Mouse (Mus musculus) adrenal gland, postnatal 25 days (tissue): ENCODE measurements around the gene Mgat4a. TPM values are rescaled to one million over a fixed set of nuclear protein-coding genes. Genes with fewer than 3 reads are reported as not detected.

Experiments used
- total RNA-seq: library from RNA; stranded (reverse); gene quantifications from 2 replicates; pipeline ENCODE4 v1.2.3, GENCODE M21; 2021

Mgat4a gene
- total RNA-seq, 1 experiment from 2014 or later: 7.0 TPM

Other genes starting within 250 kb of the Mgat4a start
- gene Inpp4a, start 241.2 kb downstream of the Mgat4a start, total RNA-seq: 25.3 and 25.4 TPM in 2 replicates
- gene Coa5, start 110.9 kb downstream of the Mgat4a start, total RNA-seq: 96.7 and 98.8 TPM in 2 replicates
- 63.0 and 72.8 TPM in 2 replicates for gene Unc50, start 110.9 kb downstream of the Mgat4a start, total RNA-seq
- gene 2010300C02Rik, start 179.1 kb upstream of the Mgat4a start, total RNA-seq: 2.6 and 2.7 TPM in 2 replicates